Mouse (Mus musculus): ENCODE measurements at regions not wholly inside any gene's neighbourhood (a gene's known extent, or its start where the extent isn't known, plus 50 kb on each side); places are given as distances from the start of the nearest gene placed in this dataset.

GRCm38 (mm10) chr1:137588304-137589300 is 586.9 kb downstream of the Ptprc start:
- DNase-seq (ENCODE audit: low spot score): no peak

GRCm38 (mm10) chr1:137587481-137588228 is 587.9 kb downstream of the Ptprc start:
- no peak for DNase-seq (ENCODE audit: low spot score)
- intact Hi-C loops (cut with DNase I): no loop called here

More at GRCm38 (mm10) chr1:137588304-137589300, 586.9 kb downstream of the Ptprc start:
- intact Hi-C loops (cut with DNase I): no loop called here

- intact Hi-C loops (cut with DNase I): no loop called here
These were observed 590.8 kb downstream of the Ptprc start for GRCm38 (mm10) chr1:137584696-137585095.

GRCm38 (mm10) chr1:137584104-137584675 is 591.3 kb downstream of the Ptprc start:
- no peak for DNase-seq (ENCODE audit: low spot score)
- intact Hi-C loops (cut with DNase I): no loop called here

More at GRCm38 (mm10) chr1:137584696-137585095, 590.8 kb downstream of the Ptprc start:
- no peak for DNase-seq (ENCODE audit: low spot score)

- no peak for DNase-seq (ENCODE audit: low spot score)
- intact Hi-C loops (cut with DNase I): no loop called here
These were observed 597.9 kb downstream of the Ptprc start for GRCm38 (mm10) chr1:137577639-137578038.

- intact Hi-C loops (cut with DNase I): no loop called here
- no peak for DNase-seq (ENCODE audit: low spot score)
These were observed 599.3 kb downstream of the Ptprc start for GRCm38 (mm10) chr1:137576174-137576573.

GRCm38 (mm10) chr1:137575380-137575779 is 600.1 kb downstream of the Ptprc start:
- intact Hi-C loops (cut with DNase I): no loop called here

GRCm38 (mm10) chr1:137571905-137572865 is 603.3 kb downstream of the Ptprc start:
- intact Hi-C loops (cut with DNase I): no loop called here
- no peak for DNase-seq (ENCODE audit: low spot score)

More at GRCm38 (mm10) chr1:137575380-137575779, 600.1 kb downstream of the Ptprc start:
- no peak for DNase-seq (ENCODE audit: low spot score)

- peak; percentile 7 for DNase-seq (ENCODE audit: low spot score)
- intact Hi-C loops (cut with DNase I): no loop called here
These were observed 604.2 kb downstream of the Ptprc start for GRCm38 (mm10) chr1:137571190-137571904.

- no peak for DNase-seq (ENCODE audit: low spot score)
- intact Hi-C loops (cut with DNase I): no loop called here
These were observed 607.3 kb upstream of the Nr5a2 start for GRCm38 (mm10) chr1:137567526-137567925.

- intact Hi-C loops (cut with DNase I): no loop called here
These were observed 605.4 kb upstream of the Nr5a2 start for GRCm38 (mm10) chr1:137565573-137566048.

GRCm38 (mm10) chr1:137561686-137562085 is 601.4 kb upstream of the Nr5a2 start:
- DNase-seq (ENCODE audit: low spot score): no peak
- intact Hi-C loops (cut with DNase I): no loop called here

More at GRCm38 (mm10) chr1:137565573-137566048, 605.4 kb upstream of the Nr5a2 start:
- no peak for DNase-seq (ENCODE audit: low spot score)

GRCm38 (mm10) chr1:137560389-137561268 is 600.4 kb upstream of the Nr5a2 start:
- no peak for DNase-seq (ENCODE audit: low spot score)
- intact Hi-C loops (cut with DNase I): no loop called here

GRCm38 (mm10) chr1:137549659-137550058 is 589.4 kb upstream of the Nr5a2 start:
- intact Hi-C loops (cut with DNase I): no loop called here

GRCm38 (mm10) chr1:137545666-137546065 is 585.4 kb upstream of the Nr5a2 start:
- DNase-seq (ENCODE audit: low spot score): no peak
- intact Hi-C loops (cut with DNase I): no loop called here

More at GRCm38 (mm10) chr1:137549659-137550058, 589.4 kb upstream of the Nr5a2 start:
- DNase-seq (ENCODE audit: low spot score): no peak

- no peak for DNase-seq (ENCODE audit: low spot score)
- intact Hi-C loops (cut with DNase I): no loop called here
These were observed 583.6 kb upstream of the Nr5a2 start for GRCm38 (mm10) chr1:137543828-137544227.

- no peak for DNase-seq (ENCODE audit: low spot score)
- intact Hi-C loops (cut with DNase I): no loop called here
These were observed 581.2 kb upstream of the Nr5a2 start for GRCm38 (mm10) chr1:137541453-137541852.

Data from heart, postnatal 25 days (tissue).